Mouse (Mus musculus): ENCODE results near the gene Dtl.

GRCm38 (mm10) chr1:191585704-191586103, 10.4 kb upstream of the Dtl start:
- TF ChIP-seq CTCF (IDR thresholded peaks at IDR 0.05; ENCODE audit: low read depth, low read length), result no peak
- TF ChIP-seq POLR2A (IDR thresholded peaks at IDR 0.05; ENCODE audit: extremely low read depth, insufficient read depth, low read length), result no peak

All from liver, adult 2 months (tissue).